11 mouse cellular contexts compared by ENCODE assay signal in the genomic region with DNA sequence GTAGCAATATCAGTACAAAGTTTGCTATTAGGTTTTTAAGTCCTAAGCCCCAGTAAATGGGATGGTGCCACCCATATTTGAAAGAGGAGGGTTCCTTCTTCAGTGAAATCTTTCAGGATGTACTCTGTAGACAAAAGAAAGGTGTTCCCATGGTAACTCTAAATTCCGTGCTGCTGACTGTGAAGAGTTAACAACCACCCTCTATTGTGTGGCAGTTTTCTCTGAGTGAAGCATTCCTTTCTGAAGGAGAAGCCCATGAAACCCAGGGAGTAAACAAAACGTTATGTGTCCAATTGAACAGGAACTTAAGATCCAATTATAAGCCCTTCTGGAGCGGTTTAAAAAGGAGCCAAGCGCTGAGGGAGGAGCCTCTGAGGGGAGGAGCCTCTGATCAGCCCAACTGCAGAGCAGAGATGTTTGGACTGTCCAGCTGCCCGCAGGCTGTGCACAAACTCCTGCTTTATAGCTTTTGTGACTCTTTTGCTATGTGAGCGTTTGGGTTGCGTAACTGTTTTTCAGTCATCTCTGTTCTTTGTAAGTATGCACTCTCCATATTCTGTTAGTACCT.
DNase-seq lines count a peak whose midpoint lies in the region; ATAC-seq and TF ChIP-seq lines count a peak whose summit lies in the region.
"Had no signal": no experiment of that assay in that cellular context is flagged by ENCODE, and none has a peak within 500 bp of the region (broad histone marks: within the 10 kb centered on the region; RNA-seq: fewer than 3 reads in every experiment).

No protein-coding gene starts in this region.

- DNase-seq in heart, adult 11 months, result peak; percentile 22
- DNase-seq in heart, postnatal 14 days, result no peak
- DNase-seq in embryo, embryonic 11 days, result peak; percentile 23
- peak; percentile 16 for DNase-seq in limb, embryonic 14.5 days (ENCODE audit: low spot score)
- peak; percentile 17 for DNase-seq in midbrain, embryonic 14.5 days
- no peak for DNase-seq in kidney, adult 9 months
- DNase-seq in left cerebral cortex, adult 2 months (ENCODE audit: extremely low spot score in 1 of 2, low spot score in 2 of 2), result no peak
- DNase-seq: adrenal gland, postnatal 14 days; cerebellum, adult 8-10 months; thymus, postnatal 36 days had no signal

- H3K4me2 ChIP-seq in limb, embryonic 14.5 days (replicated peaks; ENCODE audit: low read depth, low read length, severe bottlenecking), result no peak overlapping the region
- no peak overlapping the region for H3K4me2 ChIP-seq in midbrain, embryonic 14.5 days (ENCODE audit: low read length)

- intact Hi-C loops in heart, postnatal 14 days (cut with DNase I), result no loop called here
- intact Hi-C loops in left cerebral cortex, adult 2 months (cut with DNase I), result no loop called here

- no peak overlapping the region for H3K27ac ChIP-seq in limb, embryonic 14.5 days (replicated peaks; ENCODE audit: low read depth, low read length)
- no peak overlapping the region for H3K27ac ChIP-seq in midbrain, embryonic 14.5 days (replicated peaks; ENCODE audit: low read depth, low read length)
- H3K27ac ChIP-seq in left cerebral cortex, adult 2 months, result no peak overlapping the region

- WGBS in limb, embryonic 14.5 days, result 48% methylated on average over 7 of the region's 7 CpGs
- WGBS in midbrain, embryonic 14.5 days, result 37% methylated on average over 7 of the region's 7 CpGs

- no peak for ATAC-seq in limb, embryonic 14.5 days (ENCODE audit: low FRiP score, low read depth)
- no peak for ATAC-seq in midbrain, embryonic 14.5 days (ENCODE audit: low FRiP score, low TSS enrichment)
- ATAC-seq in erythroid progenitor cell, adult 5-6 weeks (replicated peaks; ENCODE audit: low FRiP score, poor library complexity, severe bottlenecking), result no peak

- TF ChIP-seq POLR2A in limb, embryonic 14.5 days (IDR thresholded peaks at IDR 0.05; ENCODE audit: borderline replicate concordance, extremely low read depth, insufficient read depth, insufficient read length), result no peak

- no peaks in the 10 kb centered on the region for H3K9me3 ChIP-seq in limb, embryonic 14.5 days (ENCODE audit: control insufficient read depth, low read length)
- H3K9me3 ChIP-seq in midbrain, embryonic 14.5 days (ENCODE audit: control insufficient read depth, low read length), result no peaks in the 10 kb centered on the region

- no peak overlapping the region for H3K9ac ChIP-seq in limb, embryonic 14.5 days (ENCODE audit: low read depth, low read length, severe bottlenecking)
- no peak overlapping the region for H3K9ac ChIP-seq in midbrain, embryonic 14.5 days (replicated peaks; ENCODE audit: low read length)

- H3K36me3 ChIP-seq in limb, embryonic 14.5 days (ENCODE audit: control insufficient read depth, insufficient read depth, low read length), result no peaks in the 10 kb centered on the region
- no peaks in the 10 kb centered on the region for H3K36me3 ChIP-seq in midbrain, embryonic 14.5 days (ENCODE audit: control insufficient read depth, insufficient read depth, low read length)

- H3K4me1 ChIP-seq in limb, embryonic 14.5 days (ENCODE audit: control insufficient read depth, insufficient read depth, low read length), result no peaks in the 10 kb centered on the region
- H3K4me1 ChIP-seq in midbrain, embryonic 14.5 days (ENCODE audit: control insufficient read depth, insufficient read depth, low read length), result no peaks in the 10 kb centered on the region

- no peak overlapping the region for H3K4me3 ChIP-seq in limb, embryonic 14.5 days (replicated peaks; ENCODE audit: low read length)
- H3K4me3 ChIP-seq in midbrain, embryonic 14.5 days (replicated peaks; ENCODE audit: low read depth, low read length), result no peak overlapping the region
- H3K4me3 ChIP-seq in left cerebral cortex, adult 2 months, result no peak overlapping the region

- no peaks in the 10 kb centered on the region for H3K27me3 ChIP-seq in limb, embryonic 14.5 days (ENCODE audit: control insufficient read depth, insufficient read depth, low read length)
- H3K27me3 ChIP-seq in midbrain, embryonic 14.5 days (ENCODE audit: control insufficient read depth, insufficient read depth, low read length), result no peaks in the 10 kb centered on the region

- no peak for TF ChIP-seq CTCF in left cerebral cortex, adult 2 months (IDR thresholded peaks at IDR 0.05)

Comparison
In these comparisons a context has a peak if more than half of its experiments do, and no peak if none do; other contexts are left out.
1. DNase-seq: peak in heart, adult 11 months (single experiment), embryo, embryonic 11 days (single experiment), limb, embryonic 14.5 days (single experiment) and midbrain, embryonic 14.5 days (single experiment); none in heart, postnatal 14 days (0 of 2), kidney, adult 9 months (single experiment) and left cerebral cortex, adult 2 months (0 of 2).